Mouse (Mus musculus): Measurements from ENCODE around the gene Olfr569. TPM values are rescaled to one million over a fixed set of nuclear protein-coding genes. Genes with fewer than 3 reads are reported as not detected.

The Olfr569 gene
- not detected for total RNA-seq (2021)
- long read RNA-seq, experiment 1 = 0 reads
- long read RNA-seq, experiment 2 = 0 reads

- DNase-seq = no peak
Measured at GRCm38 (mm10) chr7:102890782-102891181, at the start of gene Olfr569. Gene Olfr569 (minus strand): TSS chr7:102890882.

GRCm38 (mm10) chr7:102927105-102927504 is 36.4 kb upstream of the Olfr569 start:
- DNase-seq = no peak

GRCm38 (mm10) chr7:102924109-102924508 is 33.4 kb upstream of the Olfr569 start, which contains the start of gene Olfr572:
Gene Olfr572 (plus strand): TSS chr7:102924409.
- DNase-seq = no peak

- peak; percentile 31 for DNase-seq
Measured at GRCm38 (mm10) chr7:102919632-102920031, 28.9 kb upstream of the Olfr569 start.

- DNase-seq = no peak
Measured at GRCm38 (mm10) chr7:102917032-102917875, 26.6 kb upstream of the Olfr569 start, which contains the start of gene Olfr571. Gene Olfr571 (minus strand): TSS chr7:102917536.

- no peak for DNase-seq
Measured at GRCm38 (mm10) chr7:102916405-102916804, 25.7 kb upstream of the Olfr569 start.

GRCm38 (mm10) chr7:102915261-102915660 is 24.6 kb upstream of the Olfr569 start:
- DNase-seq = no peak

GRCm38 (mm10) chr7:102876822-102877221 is 13.9 kb downstream of the Olfr569 start, which contains the start of gene Olfr568:
Gene Olfr568 (plus strand): TSS chr7:102877122.
- no peak for DNase-seq

- no peak for DNase-seq
Measured at GRCm38 (mm10) chr7:102858665-102859064, 32.0 kb downstream of the Olfr569 start, which contains the start of gene Olfr566. Gene Olfr566 (minus strand): TSS chr7:102858765.

- DNase-seq = no peak
Measured at GRCm38 (mm10) chr7:102855807-102856206, 34.9 kb downstream of the Olfr569 start.

Other genes starting within 250 kb of the Olfr569 start
- gene Olfr555, start 232.1 kb downstream of the Olfr569 start, total RNA-seq (2021) = not detected
- gene Olfr556, start 226.0 kb downstream of the Olfr569 start, total RNA-seq (2021) = not detected
- 10 to 100 TPM in 1 of 2 experiments, 1 to 10 TPM in 1; 6.1 to 14.3 TPM for gene Trim68, start 203.6 kb downstream of the Olfr569 start, total RNA-seq (2021)
- gene Olfr557, start 195.0 kb downstream of the Olfr569 start, total RNA-seq (2021) = not detected
- gene Olfr558, start 188.7 kb downstream of the Olfr569 start, total RNA-seq (2021) = 1 to 10 TPM; 1.4 to 2.6 TPM
- not detected for gene Olfr33, start 171.8 kb downstream of the Olfr569 start, total RNA-seq (2021)
- not detected for gene Olfr559, start 163.4 kb downstream of the Olfr569 start, total RNA-seq (2021)
- gene Olfr560, start 131.5 kb downstream of the Olfr569 start, total RNA-seq (2021) = not detected
- gene Olfr78, start 131.4 kb downstream of the Olfr569 start, total RNA-seq (2021) = 1 to 10 TPM; 1.5 to 2.6 TPM
- not detected for gene Olfr561, start 119.7 kb downstream of the Olfr569 start, total RNA-seq (2021)
- not detected for gene Olfr564, start 87.4 kb downstream of the Olfr569 start, total RNA-seq (2021)
- gene Olfr566, start 32.1 kb downstream of the Olfr569 start, total RNA-seq (2021) = not detected
- not detected for gene Olfr568, start 13.8 kb downstream of the Olfr569 start, total RNA-seq (2021)
- not detected for gene Olfr570, start 3.7 kb upstream of the Olfr569 start, total RNA-seq (2021)
- gene Olfr571, start 26.7 kb upstream of the Olfr569 start, total RNA-seq (2021) = not detected
- gene Olfr572, start 33.5 kb upstream of the Olfr569 start, total RNA-seq (2021) = not detected
- gene Olfr573-ps1, start 51.7 kb upstream of the Olfr569 start, total RNA-seq (2021) = not detected
- not detected for gene Olfr574, start 57.6 kb upstream of the Olfr569 start, total RNA-seq (2021)
- gene Olfr575, start 67.9 kb upstream of the Olfr569 start, total RNA-seq (2021) = not detected
- not detected for gene Olfr576, start 71.8 kb upstream of the Olfr569 start, total RNA-seq (2021)
- not detected for gene Olfr577, start 85.1 kb upstream of the Olfr569 start, total RNA-seq (2021)
- gene Olfr578, start 98.4 kb upstream of the Olfr569 start, total RNA-seq (2021) = not detected
- gene Olfr582, start 147.1 kb upstream of the Olfr569 start, total RNA-seq (2021) = not detected
- gene Olfr583, start 160.4 kb upstream of the Olfr569 start, total RNA-seq (2021) = not detected
- not detected for gene Olfr584, start 191.0 kb upstream of the Olfr569 start, total RNA-seq (2021)
- gene Olfr585, start 206.8 kb upstream of the Olfr569 start, total RNA-seq (2021) = not detected
- not detected for gene Olfr586, start 234.8 kb upstream of the Olfr569 start, total RNA-seq (2021)
- gene Olfr588-ps1, start 250.0 kb upstream of the Olfr569 start, total RNA-seq (2021) = not detected